ENCODE assay signal across 9 mouse cellular contexts in the genomic region with DNA sequence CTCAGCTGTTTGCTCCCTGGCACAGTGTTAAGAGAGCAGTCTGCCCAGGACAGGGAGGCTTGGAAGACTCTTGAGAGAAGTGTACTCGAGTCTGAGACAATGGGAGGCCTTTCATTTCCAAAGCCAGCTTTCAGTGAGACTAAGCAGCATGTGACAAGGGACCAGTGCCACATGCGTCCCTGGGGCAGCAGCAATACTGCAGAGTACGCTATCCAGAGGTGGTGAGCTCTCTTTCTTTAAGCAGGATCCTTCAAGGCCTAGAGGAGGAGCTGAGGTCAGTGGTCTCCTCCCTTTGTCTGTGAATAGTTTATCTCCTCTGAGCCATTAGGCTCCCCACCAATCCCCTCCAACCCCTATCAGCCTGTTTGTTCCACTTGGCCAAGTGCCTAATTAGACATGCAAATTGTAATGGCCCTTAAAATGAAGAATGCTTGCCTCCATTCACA. TPM values are rescaled to one million over a fixed set of nuclear protein-coding genes. Genes with fewer than 3 reads are reported as not detected.
DNase-seq lines count a peak whose midpoint lies in the region; ATAC-seq lines count a peak whose summit lies in the region.
"Had no signal": no experiment of that assay in that cellular context is flagged by ENCODE, and none has a peak within 500 bp of the region (broad histone marks: within the 10 kb centered on the region; RNA-seq: fewer than 3 reads in every experiment).

No protein-coding gene starts in this region.

- 19% methylated on average over 3 of the region's 3 CpGs for WGBS in midbrain, embryonic 12.5 days

- peaks cover 12% of the 10 kb centered on the region for H3K4me1 ChIP-seq in midbrain, embryonic 12.5 days

- ATAC-seq in midbrain, embryonic 12.5 days (ENCODE audit: low FRiP score, low read depth), result peak; percentile 69

- H3K36me3 ChIP-seq in midbrain, embryonic 12.5 days, result no peaks in the 10 kb centered on the region

- no peak overlapping the region for H3K9ac ChIP-seq in midbrain, embryonic 12.5 days (replicated peaks)

- intact Hi-C loops in left cerebral cortex, postnatal 4 days (cut with DNase I), result no loop called here

- peak overlapping the region; percentile 47 for H3K27ac ChIP-seq in midbrain, embryonic 12.5 days (replicated peaks)

- H3K4me2 ChIP-seq in midbrain, embryonic 12.5 days (replicated peaks), result no peak overlapping the region

- H3K4me3 ChIP-seq in midbrain, embryonic 12.5 days, result no peak overlapping the region

- DNase-seq in right cerebral cortex, adult 2 months (ENCODE audit: low spot score in 2 of 2), result peak; percentile 3 to 10
- DNase-seq in right cerebral cortex, postnatal 14 days, result no peak
- DNase-seq in frontal cortex, postnatal 14 days (ENCODE audit: low spot score in 2 of 2), result peak; percentile 13 to 37
- peak; percentile 33 for DNase-seq in left cerebral cortex, postnatal 4 days
- DNase-seq in gastrocnemius, postnatal 25 days, result no peak
- no peak for DNase-seq in c-Kit-positive CD71-positive TER-119-positive erythroid progenitor cells, embryonic 14.5 days (ENCODE audit: low spot score)
- no peak for DNase-seq in urinary bladder, adult 2 months (ENCODE audit: low spot score)

- no peaks in the 10 kb centered on the region for H3K27me3 ChIP-seq in midbrain, embryonic 12.5 days

- H3K9me3 ChIP-seq in midbrain, embryonic 12.5 days, result no peaks in the 10 kb centered on the region

RNA-seq across cellular contexts. Expression of a gene that starts 16.2 kb away (rescaled TPM):
- total RNA-seq in left cerebral cortex, postnatal 4 days (2021), result not detected
- not detected in 2 replicates for polyA plus RNA-seq in midbrain, embryonic 12.5 days (2016; fragmentation: Nextera tagmentation; extraction: Ambion mirVana)
- total RNA-seq in gastrocnemius, postnatal 25 days (2021), result not detected
- polyA plus RNA-seq in urinary bladder, adult 2 months (2012; rRNA removed), result not detected in 2 replicates
- polyA plus RNA-seq: large intestine, adult 2 months had no signal

RNA-seq across cellular contexts. Expression of a gene that starts 28.4 kb away (rescaled TPM):
- 100 to 1,000 TPM; 242 to 243 TPM for total RNA-seq in left cerebral cortex, postnatal 4 days (2021)
- 362 and 384 TPM in 2 replicates for polyA plus RNA-seq in midbrain, embryonic 12.5 days (2016; fragmentation: Nextera tagmentation; extraction: Ambion mirVana)
- total RNA-seq in gastrocnemius, postnatal 25 days (2021), result 10 to 100 TPM; 36.9 to 39.6 TPM
- 37.1 and 43.2 TPM in 2 replicates for polyA plus RNA-seq in urinary bladder, adult 2 months (2012; rRNA removed)

Comparison
In these comparisons a context has a peak if more than half of its experiments do, and no peak if none do; other contexts are left out.
1. DNase-seq: peak in right cerebral cortex, adult 2 months (2 of 2), frontal cortex, postnatal 14 days (2 of 2) and left cerebral cortex, postnatal 4 days (single experiment); none in right cerebral cortex, postnatal 14 days (single experiment), gastrocnemius, postnatal 25 days (single experiment), c-Kit-positive CD71-positive TER-119-positive erythroid progenitor cells, embryonic 14.5 days (single experiment) and urinary bladder, adult 2 months (single experiment).
2. RNA of a gene that starts 28.4 kb away (total RNA-seq): 242 to 243 TPM in left cerebral cortex, postnatal 4 days; 36.9 to 39.6 TPM in gastrocnemius, postnatal 25 days; every median in the first group is over 4 times any median in the second.